Mouse (Mus musculus) heart, embryonic 10.5 days (tissue): ENCODE measurements around the gene Dido1. TPM values are rescaled to one million over a fixed set of nuclear protein-coding genes. Genes with fewer than 3 reads are reported as not detected.

Source experiments
- DNase-seq: peaks from one replicate; pipeline ENCODE4 v3.0.0-alpha.2; 2017; ENCODE audit warnings: low spot score
- H3K27ac ChIP-seq: fragments of 300-500 bp; sonication (generic); 2 replicates; pipeline ENCODE4 v1.5.1; 2016; ENCODE audit warnings: mild to moderate bottlenecking
- H3K27me3 ChIP-seq: fragments of 300-500 bp; sonication (generic); 2 replicates; pipeline ENCODE4 v1.6.1; 2016; ENCODE audit warnings: mild to moderate bottlenecking; ENCODE audit not compliant: poor library complexity, insufficient read depth, severe bottlenecking
- H3K36me3 ChIP-seq: fragments of 300-500 bp; sonication (generic); 2 replicates; pipeline ENCODE4 v1.6.1; 2016; ENCODE audit warnings: mild to moderate bottlenecking, moderate library complexity
- H3K4me1 ChIP-seq: fragments of 300-500 bp; sonication (generic); 2 replicates; pipeline ENCODE4 v1.6.1; 2016; ENCODE audit warnings: mild to moderate bottlenecking
- H3K4me3 ChIP-seq: fragments of 300-500 bp; sonication (generic); 2 replicates; pipeline ENCODE4 v1.5.1; 2016; ENCODE audit warnings: mild to moderate bottlenecking, moderate library complexity
- H3K9me3 ChIP-seq: fragments of 300-500 bp; sonication (generic); 2 replicates; pipeline ENCODE4 v1.6.1; 2016; ENCODE audit warnings: mild to moderate bottlenecking, moderate library complexity
- WGBS: fragments of 180-500 bp; shearing (Covaris S2); methylation state at CpG from one replicate; pipeline ENCODE4 v1.1.7; 2016; 5-methylcytosine and 5-hydroxymethylcytosine counted together
- polyA plus RNA-seq: library from polyadenylated mRNA; unstranded; fragments of >200 nt; fragmentation: Nextera tagmentation; extraction: Ambion mirVana; gene quantifications from 2 replicates; pipeline ENCODE4 v1.2.1, GENCODE M21; 2016

The Dido1 gene
- 23.8 and 26.0 TPM in 2 replicates for polyA plus RNA-seq

DNA sequence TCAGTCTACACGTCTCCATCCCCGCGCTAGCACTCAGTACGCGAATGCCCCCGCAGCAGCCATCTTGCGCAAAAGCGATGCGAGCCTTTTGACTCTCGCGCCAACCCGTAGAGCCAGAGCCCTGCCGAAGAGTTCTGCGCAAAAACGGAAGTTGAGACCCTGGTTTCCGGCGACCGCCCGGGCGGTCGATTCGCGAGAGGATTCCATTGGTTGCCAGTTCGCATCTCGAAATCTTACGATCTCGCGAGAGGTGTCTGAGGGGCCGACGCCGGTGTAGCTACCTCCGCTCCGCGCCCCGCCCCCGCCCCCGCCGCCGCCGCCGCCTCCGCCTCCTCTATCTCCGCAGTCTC, at the start of gene Dido1, which contains the start of gene Gid8:
Gene Dido1 (minus strand): TSS at position 77 of the 350 bp plus-strand sequence.
Gene Gid8 (plus strand): TSS at position 195 of the 350 bp plus-strand sequence.
- Histone ChIP-seq H3K36me3 (peaks cover 24% of the 10 kb centered on the region), H3K4me3 (peak within 1 kb of the TSS; percentile 100), H3K4me1 (peaks cover 18% of the 10 kb centered on the region), H3K9me3 (no peaks in the 10 kb centered on the region), H3K27ac (peak within 1 kb of the TSS; percentile 99), H3K27me3 (no peaks in the 10 kb centered on the region)
- peak; percentile 99 for DNase-seq
- WGBS: under 1% methylated on average over 40 of the region's 43 CpGs

DNA sequence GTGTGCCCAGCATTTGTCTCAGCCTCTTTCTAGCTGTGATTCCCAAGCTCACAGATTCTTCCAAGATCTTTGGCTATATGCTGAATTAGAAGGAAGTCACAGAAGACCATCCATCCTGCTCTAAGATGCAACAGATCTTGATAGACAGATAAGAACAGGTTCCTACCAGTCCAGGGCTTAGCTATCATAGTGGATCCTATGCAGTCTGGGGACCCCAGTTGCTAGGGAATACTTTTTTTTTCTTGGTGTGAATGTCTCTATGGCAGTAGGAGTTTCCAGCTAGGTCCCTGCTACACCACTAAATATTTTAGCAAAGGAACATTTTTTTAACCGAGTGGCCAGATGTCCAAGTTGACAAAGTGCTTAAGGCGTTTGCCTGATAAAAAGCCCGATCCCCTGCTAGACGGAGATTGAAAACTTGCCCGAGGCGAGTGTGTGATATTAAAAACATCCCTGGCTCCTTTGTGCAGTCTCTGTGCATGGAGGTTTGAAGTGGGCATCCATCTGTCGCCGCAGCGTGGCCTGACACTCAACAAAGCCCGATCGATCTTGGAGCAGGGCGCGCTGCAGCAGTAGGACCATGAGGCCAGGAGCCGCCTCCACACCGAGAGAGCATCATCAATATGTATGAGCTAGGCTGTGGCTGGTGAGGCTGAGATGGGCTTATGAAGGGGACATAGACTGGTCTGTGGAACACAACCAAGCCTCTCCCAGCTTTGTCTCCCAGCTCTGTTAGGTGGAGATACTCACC, 48.9 kb upstream of the Dido1 start:
- Histone ChIP-seq H3K27ac (no peak overlapping the region), H3K36me3 (no peaks in the 10 kb centered on the region), H3K4me1 (no peaks in the 10 kb centered on the region), H3K27me3 (peaks cover 35% of the 10 kb centered on the region; the same call in 1 of the 2 replicates), H3K4me3 (no peak overlapping the region), H3K9me3 (no peaks in the 10 kb centered on the region)
- 56% methylated on average over 15 of the region's 15 CpGs for WGBS
- no peak for DNase-seq

DNA sequence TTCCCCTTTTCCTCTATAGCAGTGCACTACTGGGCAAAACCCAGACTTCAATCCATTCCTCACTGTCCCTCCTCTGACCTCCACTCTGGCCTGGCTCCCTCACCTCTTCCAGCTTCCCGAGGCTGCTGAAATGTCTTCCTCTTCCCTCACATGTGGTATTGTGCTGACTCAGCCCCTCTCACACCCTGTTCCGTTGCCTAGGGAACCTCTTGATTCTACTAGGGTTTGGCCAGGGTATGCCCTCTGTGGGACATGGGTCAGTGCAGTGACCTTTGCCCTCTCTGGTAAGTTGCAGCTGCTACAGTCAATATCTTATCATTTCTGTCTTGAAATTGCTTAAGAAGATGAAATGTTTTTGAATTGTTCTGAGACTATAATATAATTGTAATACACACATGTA, 47.0 kb upstream of the Dido1 start:
- no peaks in the 10 kb centered on the region for H3K4me1 ChIP-seq

DNA sequence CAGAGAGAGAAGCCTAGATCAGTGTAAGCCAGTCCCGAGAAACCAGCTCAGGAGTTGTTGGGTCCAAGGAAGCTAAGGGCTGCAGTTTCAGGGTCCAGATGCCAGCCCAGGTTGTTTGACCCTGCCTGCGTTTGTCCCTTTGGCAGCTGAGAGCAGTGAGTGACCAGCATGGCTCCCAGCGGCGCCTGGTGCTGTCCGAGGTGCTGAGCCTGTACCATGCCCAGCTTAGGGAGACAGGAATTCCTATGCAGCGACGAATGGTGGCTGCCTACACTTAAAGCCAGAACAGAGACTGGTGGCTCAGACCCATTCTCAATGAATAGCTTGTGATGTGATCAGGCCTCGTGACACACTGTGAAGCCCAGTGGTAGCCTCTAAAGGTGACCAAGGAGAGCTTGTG, 46.1 kb upstream of the Dido1 start:
- Histone ChIP-seq H3K4me1 (no peaks in the 10 kb centered on the region), H3K9me3 (no peaks in the 10 kb centered on the region), H3K27me3 (peaks cover 24% of the 10 kb centered on the region; the same call in 1 of the 2 replicates), H3K27ac (no peak overlapping the region), H3K36me3 (no peaks in the 10 kb centered on the region), H3K4me3 (no peak overlapping the region)
- 4% methylated on average over 8 of the region's 8 CpGs for WGBS
- peak; percentile 90 for DNase-seq

More for the DNA sequence above, 47.0 kb upstream of the Dido1 start:
- 52% methylated on average over 2 of the region's 2 CpGs for WGBS
- no peaks in the 10 kb centered on the region for H3K36me3 ChIP-seq
- no peak for DNase-seq
- H3K27ac ChIP-seq: no peak overlapping the region
- no peak overlapping the region for H3K4me3 ChIP-seq
- peaks cover 32% of the 10 kb centered on the region; the same call in 1 of the 2 replicates for H3K27me3 ChIP-seq
- H3K9me3 ChIP-seq: no peaks in the 10 kb centered on the region

DNA sequence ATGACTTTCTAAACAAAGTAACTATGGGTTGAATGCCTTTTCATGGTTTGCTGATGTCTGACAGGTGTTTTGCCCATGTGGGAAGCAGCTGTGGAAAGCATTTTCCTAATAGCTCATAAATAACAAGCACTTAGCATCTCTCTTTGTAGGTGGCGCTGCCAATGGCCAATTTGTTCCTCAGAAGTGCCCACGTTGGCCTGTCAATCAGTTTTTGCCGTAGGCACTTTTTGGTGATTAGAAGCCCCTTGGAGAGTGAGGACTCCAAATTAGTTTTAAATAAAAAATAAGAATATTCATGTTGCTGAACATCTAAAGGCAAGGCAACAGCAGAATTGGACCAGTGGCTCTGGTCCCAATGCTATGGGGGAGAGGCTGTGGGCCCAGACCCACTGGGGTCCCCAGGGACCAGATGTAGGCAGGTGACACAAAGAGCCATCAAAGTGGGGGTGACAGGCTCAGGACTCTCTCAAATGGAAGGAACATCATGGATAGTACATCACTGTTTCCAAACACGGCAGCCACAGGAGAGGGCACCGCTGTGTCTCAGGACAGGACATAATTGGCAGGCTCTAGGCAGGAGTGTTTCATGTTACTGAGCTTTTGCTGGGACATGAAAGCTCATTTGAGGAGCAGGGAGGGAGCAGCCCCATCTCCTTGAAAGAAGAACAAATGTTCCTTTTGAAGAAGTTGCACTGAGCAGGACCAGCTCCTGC, 45.3 kb upstream of the Dido1 start:
- H3K27ac ChIP-seq: no peak overlapping the region
- H3K27me3 ChIP-seq: peaks cover 24% of the 10 kb centered on the region; the same call in 1 of the 2 replicates
- no peaks in the 10 kb centered on the region for H3K4me1 ChIP-seq
- no peaks in the 10 kb centered on the region for H3K36me3 ChIP-seq
- DNase-seq: no peak
- no peaks in the 10 kb centered on the region for H3K9me3 ChIP-seq
- WGBS: 78% methylated on average over 5 of the region's 5 CpGs
- H3K4me3 ChIP-seq: no peak overlapping the region

DNA sequence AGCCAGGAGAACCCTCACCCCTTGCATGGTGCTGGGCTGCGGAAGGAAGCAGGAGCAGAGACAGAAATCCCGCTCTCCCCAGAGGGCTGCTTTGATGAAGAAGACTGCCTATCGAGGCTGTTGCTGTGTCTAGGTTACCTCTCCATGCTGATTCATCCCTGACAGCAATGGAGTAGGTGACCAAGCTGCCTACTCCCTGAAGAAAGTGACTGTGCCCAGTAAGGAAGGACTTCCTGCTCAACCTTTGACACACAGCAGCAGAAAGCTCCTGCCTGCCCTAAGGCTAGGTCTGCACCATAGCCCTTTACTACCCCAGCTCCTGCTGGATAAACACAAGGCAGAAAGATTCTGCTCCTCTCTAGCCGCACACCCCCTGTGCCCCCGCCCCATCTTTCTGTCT, 39.1 kb upstream of the Dido1 start:
- no peak overlapping the region for H3K4me3 ChIP-seq
- H3K27me3 ChIP-seq: peaks cover 13% of the 10 kb centered on the region; the same call in 1 of the 2 replicates
- WGBS: 54% methylated on average over 5 of the region's 5 CpGs
- H3K27ac ChIP-seq: no peak overlapping the region
- H3K36me3 ChIP-seq: no peaks in the 10 kb centered on the region
- H3K4me1 ChIP-seq: no peaks in the 10 kb centered on the region
- no peaks in the 10 kb centered on the region for H3K9me3 ChIP-seq
- DNase-seq: no peak

DNA sequence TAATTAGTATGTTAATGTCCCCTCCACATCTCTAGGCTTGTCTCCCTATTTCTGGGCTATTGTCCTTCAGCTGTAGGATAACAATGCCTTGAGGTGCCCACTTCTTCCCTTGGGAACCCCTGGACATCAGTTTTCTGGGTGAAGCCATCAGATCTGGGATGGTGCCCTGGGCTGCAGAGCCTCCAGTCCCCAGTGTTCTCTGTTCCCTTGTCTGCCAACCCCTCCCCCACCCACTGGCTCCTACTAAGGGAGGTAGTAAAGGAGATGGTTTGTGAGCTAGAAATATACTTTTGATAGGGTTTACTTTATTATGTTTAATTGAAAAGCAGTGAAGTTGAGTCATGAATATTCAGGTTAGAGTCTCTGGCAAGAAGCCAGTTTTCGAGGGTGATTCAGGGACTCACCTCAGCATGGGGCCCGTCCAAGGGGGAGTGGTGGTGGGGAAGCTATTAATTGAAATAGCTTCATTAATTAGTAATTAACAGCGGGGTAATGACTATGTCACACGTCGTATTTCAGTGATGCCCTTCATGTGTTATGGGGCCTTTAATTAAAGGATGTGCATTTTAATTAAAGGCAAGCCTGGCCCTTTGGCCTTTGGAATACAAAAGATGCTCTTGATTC, 36.9 kb upstream of the Dido1 start:
- 43% methylated on average over 5 of the region's 5 CpGs for WGBS
- Histone ChIP-seq H3K27ac (no peak overlapping the region), H3K4me3 (no peak overlapping the region)

DNA sequence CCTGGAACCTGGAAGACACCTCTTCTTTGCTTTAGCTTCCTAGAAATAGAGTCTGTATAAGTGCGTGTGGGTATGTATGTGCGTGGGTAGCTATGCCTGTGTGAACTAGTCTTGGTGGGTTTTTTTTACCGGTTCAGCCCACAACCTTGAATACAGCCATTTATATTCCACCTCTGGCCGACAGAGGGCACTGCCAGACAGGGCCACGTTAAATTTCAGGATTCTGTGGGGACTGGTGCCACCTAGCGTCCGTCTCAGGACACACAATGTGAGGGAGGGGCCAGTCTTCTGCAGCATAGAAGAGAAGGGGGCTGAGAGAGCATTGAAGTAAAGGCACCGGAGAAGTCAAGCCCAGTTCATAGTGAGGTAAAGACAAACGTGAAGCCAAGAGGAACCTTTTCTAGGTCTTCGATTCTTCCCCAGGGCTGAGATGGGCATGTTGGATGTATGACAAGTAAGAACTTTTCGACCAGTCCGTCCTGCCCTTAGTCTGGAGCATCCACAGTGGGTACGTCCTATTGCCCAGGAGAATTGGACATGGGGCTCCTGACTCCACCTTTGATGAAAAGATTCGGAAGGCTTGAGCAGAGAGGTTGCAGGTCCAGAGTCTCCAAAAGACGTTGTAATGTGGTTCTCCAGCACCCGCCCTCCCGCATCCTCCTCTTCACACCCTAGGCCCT, 35.6 kb upstream of the Dido1 start:
- Histone ChIP-seq H3K27me3 (peaks cover 9% of the 10 kb centered on the region; the same call in 1 of the 2 replicates), H3K36me3 (no peaks in the 10 kb centered on the region), H3K4me1 (no peaks in the 10 kb centered on the region), H3K27ac (no peak overlapping the region), H3K4me3 (no peak overlapping the region), H3K9me3 (no peaks in the 10 kb centered on the region)
- DNase-seq: peak; percentile 87
- 36% methylated on average over 17 of the region's 17 CpGs for WGBS

More for the DNA sequence above, 36.9 kb upstream of the Dido1 start:
- no peaks in the 10 kb centered on the region for H3K4me1 ChIP-seq
- peaks cover 9% of the 10 kb centered on the region; the same call in 1 of the 2 replicates for H3K27me3 ChIP-seq
- no peaks in the 10 kb centered on the region for H3K36me3 ChIP-seq
- no peak for DNase-seq
- H3K9me3 ChIP-seq: no peaks in the 10 kb centered on the region

DNA sequence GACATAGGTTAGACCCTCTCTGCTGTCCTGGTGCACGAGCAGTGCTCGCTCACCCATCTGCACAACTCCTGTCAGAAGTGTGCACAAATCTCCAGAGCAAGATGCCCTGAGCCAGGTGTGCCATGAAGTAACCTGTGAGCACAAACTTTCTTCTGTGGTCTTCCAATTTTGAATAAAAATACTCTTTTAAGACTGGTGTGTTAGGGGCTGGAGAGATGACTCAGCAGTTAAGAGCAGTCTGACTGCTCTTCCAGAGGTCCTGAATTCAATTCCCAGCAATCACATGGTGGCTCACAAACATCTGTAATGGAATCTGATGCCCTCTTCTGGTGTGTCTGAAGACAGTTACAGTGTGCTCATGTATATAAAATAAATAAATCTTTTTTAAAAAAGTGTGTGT, 33.5 kb upstream of the Dido1 start:
- DNase-seq: no peak
- no peak overlapping the region for H3K4me3 ChIP-seq
- H3K36me3 ChIP-seq: no peaks in the 10 kb centered on the region
- H3K27ac ChIP-seq: no peak overlapping the region
- WGBS: 88% methylated on average over 2 of the region's 2 CpGs
- no peaks in the 10 kb centered on the region for H3K9me3 ChIP-seq
- peaks cover 6% of the 10 kb centered on the region; the same call in 1 of the 2 replicates for H3K27me3 ChIP-seq
- H3K4me1 ChIP-seq: no peaks in the 10 kb centered on the region

DNA sequence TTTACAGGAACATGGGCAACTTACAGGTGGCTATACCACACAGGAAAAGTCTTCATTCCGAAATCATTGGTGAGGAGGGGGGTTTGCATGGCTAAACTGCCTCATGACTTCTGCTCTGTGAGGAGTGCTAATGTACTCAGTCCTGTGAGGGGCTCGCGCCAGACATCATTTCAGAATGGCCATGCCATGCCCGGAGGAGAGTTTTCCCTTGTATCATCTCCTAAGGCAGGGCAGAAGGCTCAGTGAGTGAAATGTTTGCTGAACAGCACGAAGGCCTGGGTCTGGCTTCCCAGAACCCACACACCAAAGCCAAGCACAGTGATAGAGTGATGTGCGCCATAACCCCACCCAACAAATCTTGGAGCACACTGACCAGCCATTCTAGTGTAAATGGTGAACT, 33.0 kb upstream of the Dido1 start:
- no peak overlapping the region for H3K4me3 ChIP-seq
- no peak overlapping the region for H3K27ac ChIP-seq
- no peaks in the 10 kb centered on the region for H3K36me3 ChIP-seq
- H3K9me3 ChIP-seq: no peaks in the 10 kb centered on the region
- no peak for DNase-seq
- WGBS: 86% methylated on average over 6 of the region's 6 CpGs
- no peaks in the 10 kb centered on the region for H3K4me1 ChIP-seq
- H3K27me3 ChIP-seq: peaks cover 6% of the 10 kb centered on the region; the same call in 1 of the 2 replicates

DNA sequence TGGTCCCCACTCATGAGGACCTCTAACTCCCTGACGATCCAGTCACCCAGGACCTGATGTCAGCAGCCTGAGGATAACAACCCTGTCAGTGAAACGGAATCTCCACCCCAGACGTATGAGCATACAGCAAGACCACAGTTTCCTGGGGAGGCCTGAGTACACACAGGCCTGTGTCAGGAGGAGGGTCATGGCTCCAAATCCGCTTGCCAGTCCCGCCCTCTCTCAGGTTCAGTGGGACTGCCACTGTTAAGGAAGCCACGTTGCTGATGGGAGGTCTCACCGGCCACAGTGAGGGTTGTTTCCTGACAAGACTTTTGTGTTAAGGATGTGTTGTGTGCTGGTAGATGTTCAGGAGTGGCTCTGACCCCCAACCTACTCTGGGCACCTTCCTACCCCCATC, 31.6 kb upstream of the Dido1 start:
- Histone ChIP-seq H3K27ac (no peak overlapping the region), H3K4me1 (no peaks in the 10 kb centered on the region), H3K27me3 (peaks cover 11% of the 10 kb centered on the region; the same call in 1 of the 2 replicates), H3K9me3 (no peaks in the 10 kb centered on the region), H3K36me3 (no peaks in the 10 kb centered on the region), H3K4me3 (no peak overlapping the region)
- WGBS: 69% methylated on average over 7 of the region's 7 CpGs
- DNase-seq: no peak

DNA sequence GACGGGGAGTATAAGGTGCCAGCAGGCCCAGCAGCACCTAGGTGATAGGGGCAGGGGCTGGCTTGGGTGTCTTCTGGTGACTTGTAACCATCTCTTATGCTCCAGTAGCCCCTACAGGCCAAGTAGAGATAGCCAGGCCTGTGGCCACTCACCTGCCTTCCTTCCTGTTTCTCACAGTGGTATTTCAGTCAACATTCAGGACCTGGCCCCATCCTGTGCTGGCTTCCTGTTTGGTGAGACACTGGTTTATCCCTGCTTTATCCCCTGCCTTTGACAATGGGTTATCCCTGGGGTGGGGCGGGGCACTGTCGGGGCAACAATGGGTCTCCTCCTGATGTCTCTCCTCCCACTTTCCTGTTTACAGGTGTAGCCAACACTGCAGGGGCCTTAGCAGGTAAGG, 30.6 kb upstream of the Dido1 start:
- DNase-seq: no peak
- no peak overlapping the region for H3K4me3 ChIP-seq
- no peaks in the 10 kb centered on the region for H3K36me3 ChIP-seq
- no peaks in the 10 kb centered on the region for H3K9me3 ChIP-seq
- peaks cover 12% of the 10 kb centered on the region; the same call in 1 of the 2 replicates for H3K27me3 ChIP-seq
- H3K27ac ChIP-seq: no peak overlapping the region
- 28% methylated on average over 3 of the region's 3 CpGs for WGBS
- H3K4me1 ChIP-seq: no peaks in the 10 kb centered on the region
